Mouse (Mus musculus): ENCODE measurements at regions not wholly inside any gene's neighbourhood (a gene's known extent, or its start where the extent isn't known, plus 50 kb on each side); places are given as distances from the start of the nearest gene placed in this dataset.

DNA sequence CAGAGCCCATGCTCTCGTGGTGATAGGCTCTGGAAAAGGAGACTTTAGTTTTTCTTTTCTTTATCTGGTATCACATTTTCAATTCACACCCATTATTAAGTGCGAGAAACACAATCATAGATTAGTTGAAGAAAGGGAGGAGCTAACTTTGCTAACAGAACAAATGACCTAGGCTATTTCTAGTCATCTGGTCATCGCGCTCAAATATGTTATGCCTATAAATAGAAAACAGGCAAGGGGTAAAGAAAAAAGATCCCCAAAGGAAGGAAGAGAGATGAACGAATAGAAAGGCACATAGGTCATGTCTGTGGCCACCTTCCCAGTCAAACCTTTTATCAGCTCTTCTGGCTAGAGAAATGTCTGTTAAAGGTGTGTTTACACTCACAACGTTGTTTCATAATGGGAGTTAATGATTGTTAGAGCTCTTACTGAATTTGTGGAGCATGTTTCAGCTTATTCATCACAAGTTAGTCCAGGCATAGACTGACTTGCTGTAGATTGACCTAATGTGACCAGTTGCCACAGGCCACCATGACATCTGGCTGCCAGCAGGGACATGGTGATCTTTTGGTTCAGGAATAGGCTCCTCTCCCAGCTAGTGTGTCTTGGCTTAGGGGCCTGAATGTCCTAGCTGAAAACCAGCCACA, 148.1 kb upstream of the Pik3r1 start:
- Histone ChIP-seq H3K9ac (no peak overlapping the region), H3K27ac (peak overlapping the region; percentile 21; the same call in 1 of the 2 replicates)
- no peak for ATAC-seq (ENCODE audit: borderline replicate concordance, extremely low read depth, low FRiP score, low TSS enrichment)

DNA sequence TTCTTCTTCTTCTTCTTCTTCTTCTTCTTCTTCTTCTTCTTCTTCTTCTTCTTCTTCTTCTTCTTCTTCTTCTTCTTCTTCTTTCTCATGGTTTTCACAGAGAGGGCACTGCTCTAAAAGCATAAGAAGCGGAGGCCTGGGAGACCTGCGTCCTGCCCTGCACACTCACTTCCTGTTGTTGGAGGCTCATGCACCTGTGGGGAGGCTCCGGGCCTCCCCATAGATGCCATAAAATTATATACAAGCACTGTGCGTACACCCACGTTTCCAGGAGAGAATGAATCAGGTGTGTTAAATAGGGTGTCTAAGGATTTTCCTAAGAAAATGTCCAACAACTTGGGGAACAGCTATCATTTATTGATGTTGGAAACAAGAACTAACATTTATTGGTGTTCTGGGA, 148.9 kb upstream of the Pik3r1 start:
- Histone ChIP-seq H3K4me2 (no peak overlapping the region), H3K4me3 (no peak overlapping the region), H3K9me3 (no peaks in the 10 kb centered on the region), H3K36me3 (no peaks in the 10 kb centered on the region), H3K27ac (no peak overlapping the region), H3K9ac (no peak overlapping the region), H3K4me1 (peaks cover 31% of the 10 kb centered on the region), H3K27me3 (no peaks in the 10 kb centered on the region)
- 91% methylated on average over 5 of the region's 5 CpGs for WGBS
- no peak for ATAC-seq (ENCODE audit: borderline replicate concordance, extremely low read depth, low FRiP score, low TSS enrichment)

More for the DNA sequence above, 148.1 kb upstream of the Pik3r1 start:
- H3K4me2 ChIP-seq = no peak overlapping the region
- no peaks in the 10 kb centered on the region for H3K27me3 ChIP-seq
- no peaks in the 10 kb centered on the region for H3K36me3 ChIP-seq
- H3K4me3 ChIP-seq = no peak overlapping the region
- peaks cover 31% of the 10 kb centered on the region for H3K4me1 ChIP-seq
- no peaks in the 10 kb centered on the region for H3K9me3 ChIP-seq
- WGBS = 37% methylated on average over 6 of the region's 6 CpGs

- Histone ChIP-seq H3K27ac (no peak overlapping the region), H3K27me3 (no peaks in the 10 kb centered on the region), H3K36me3 (no peaks in the 10 kb centered on the region), H3K4me2 (no peak overlapping the region), H3K9me3 (no peaks in the 10 kb centered on the region), H3K4me1 (peaks cover 31% of the 10 kb centered on the region), H3K4me3 (no peak overlapping the region), H3K9ac (no peak overlapping the region)
- no peak for ATAC-seq (ENCODE audit: borderline replicate concordance, extremely low read depth, low FRiP score, low TSS enrichment)
- 81% methylated on average over 3 of the region's 3 CpGs for WGBS
Observed at GRCm38 (mm10) chr13:101918185-101918584, 150.2 kb upstream of the Pik3r1 start.

GRCm38 (mm10) chr13:101919266-101919665, 151.2 kb upstream of the Pik3r1 start:
- Histone ChIP-seq H3K27ac (peak overlapping the region; percentile 20), H3K4me3 (no peak overlapping the region), H3K9ac (no peak overlapping the region), H3K36me3 (no peaks in the 10 kb centered on the region), H3K27me3 (no peaks in the 10 kb centered on the region), H3K9me3 (no peaks in the 10 kb centered on the region), H3K4me2 (no peak overlapping the region), H3K4me1 (peaks cover 27% of the 10 kb centered on the region)
- ATAC-seq (ENCODE audit: borderline replicate concordance, extremely low read depth, low FRiP score, low TSS enrichment) = no peak
- WGBS = 35% methylated on average over 5 of the region's 5 CpGs

DNA sequence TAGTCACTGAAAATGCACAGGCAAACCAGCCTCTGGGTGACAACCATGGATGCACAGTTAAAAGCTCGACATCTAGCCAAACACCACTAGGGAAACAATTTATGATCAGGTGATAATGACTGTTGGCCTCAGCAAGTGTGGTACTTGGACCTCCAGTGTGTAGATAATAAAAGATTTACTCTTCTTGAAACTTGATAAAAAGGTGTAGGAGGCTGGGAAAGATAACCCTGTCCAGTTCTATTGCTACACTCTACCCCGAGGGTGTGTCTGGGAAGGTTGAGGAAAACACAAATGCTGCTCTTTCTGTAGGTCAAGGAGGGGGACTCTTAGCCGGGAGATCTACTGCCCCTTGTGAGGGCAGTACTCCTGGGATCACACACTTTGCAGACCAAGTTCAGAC, 152.4 kb upstream of the Pik3r1 start:
- no peaks in the 10 kb centered on the region for H3K9me3 ChIP-seq
- H3K9ac ChIP-seq = no peak overlapping the region
- H3K27me3 ChIP-seq = no peaks in the 10 kb centered on the region
- 60% methylated on average over 3 of the region's 3 CpGs for WGBS
- no peak for ATAC-seq (ENCODE audit: borderline replicate concordance, extremely low read depth, low FRiP score, low TSS enrichment)
- H3K4me2 ChIP-seq = no peak overlapping the region
- H3K36me3 ChIP-seq = no peaks in the 10 kb centered on the region
- H3K4me3 ChIP-seq = no peak overlapping the region
- peaks cover 16% of the 10 kb centered on the region for H3K4me1 ChIP-seq
- no peak overlapping the region for H3K27ac ChIP-seq

- WGBS = 100% methylated on average over 2 of the region's 2 CpGs
- Histone ChIP-seq H3K4me2 (no peak overlapping the region), H3K9me3 (no peaks in the 10 kb centered on the region), H3K9ac (no peak overlapping the region), H3K4me3 (no peak overlapping the region), H3K27ac (no peak overlapping the region), H3K4me1 (no peaks in the 10 kb centered on the region), H3K27me3 (no peaks in the 10 kb centered on the region), H3K36me3 (no peaks in the 10 kb centered on the region)
- no peak for ATAC-seq (ENCODE audit: borderline replicate concordance, extremely low read depth, low FRiP score, low TSS enrichment)
Observed at GRCm38 (mm10) chr13:101924637-101925036, 156.6 kb upstream of the Pik3r1 start.

GRCm38 (mm10) chr13:101931264-101931663, 163.2 kb upstream of the Pik3r1 start:
- no peak overlapping the region for H3K4me3 ChIP-seq
- H3K4me1 ChIP-seq = no peaks in the 10 kb centered on the region
- no peak for ATAC-seq (ENCODE audit: borderline replicate concordance, extremely low read depth, low FRiP score, low TSS enrichment)
- H3K27ac ChIP-seq = no peak overlapping the region
- no peak overlapping the region for H3K9ac ChIP-seq
- H3K4me2 ChIP-seq = no peak overlapping the region
- WGBS = 94% methylated on average over 4 of the region's 4 CpGs
- H3K9me3 ChIP-seq = no peaks in the 10 kb centered on the region
- no peaks in the 10 kb centered on the region for H3K36me3 ChIP-seq
- no peaks in the 10 kb centered on the region for H3K27me3 ChIP-seq

- no peaks in the 10 kb centered on the region for H3K27me3 ChIP-seq
- no peak overlapping the region for H3K27ac ChIP-seq
- H3K4me2 ChIP-seq = no peak overlapping the region
- H3K4me3 ChIP-seq = no peak overlapping the region
- no peaks in the 10 kb centered on the region for H3K9me3 ChIP-seq
- H3K36me3 ChIP-seq = no peaks in the 10 kb centered on the region
- no peaks in the 10 kb centered on the region for H3K4me1 ChIP-seq
- WGBS = 88% methylated on average over 1 of the region's 1 CpGs
- ATAC-seq (ENCODE audit: borderline replicate concordance, extremely low read depth, low FRiP score, low TSS enrichment) = no peak
- H3K9ac ChIP-seq = no peak overlapping the region
Observed at GRCm38 (mm10) chr13:101931882-101932281, 163.9 kb upstream of the Pik3r1 start.

- 42% methylated on average over 4 of the region's 4 CpGs for WGBS
- H3K36me3 ChIP-seq = no peaks in the 10 kb centered on the region
Observed at GRCm38 (mm10) chr13:101935843-101936242, 167.8 kb upstream of the Pik3r1 start.

DNA sequence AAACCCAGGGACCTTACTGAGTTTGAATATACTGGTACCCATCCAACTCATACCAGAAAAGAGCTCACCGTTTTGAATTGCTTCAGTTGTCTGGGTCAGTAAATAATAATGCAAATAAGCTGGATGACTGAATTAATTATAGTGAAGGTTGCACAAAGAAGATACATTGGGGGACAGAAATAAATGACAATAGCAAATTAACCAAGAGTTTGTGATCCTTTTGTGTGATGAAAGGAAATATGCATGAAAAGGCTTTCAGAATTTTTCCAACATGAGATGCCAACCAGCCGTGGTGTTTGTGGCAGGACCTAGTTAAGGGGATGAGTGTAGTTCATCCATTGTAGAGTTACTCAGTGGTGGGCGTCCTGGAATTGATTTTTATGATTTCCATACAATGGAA, 186.5 kb upstream of the Pik3r1 start:
- 79% methylated on average over 3 of the region's 3 CpGs for WGBS
- Histone ChIP-seq H3K9me3 (no peaks in the 10 kb centered on the region), H3K4me1 (peaks cover 16% of the 10 kb centered on the region), H3K36me3 (no peaks in the 10 kb centered on the region), H3K27ac (no peak overlapping the region), H3K9ac (no peak overlapping the region), H3K4me2 (no peak overlapping the region), H3K4me3 (no peak overlapping the region), H3K27me3 (no peaks in the 10 kb centered on the region)
- no peak for ATAC-seq (ENCODE audit: borderline replicate concordance, extremely low read depth, low FRiP score, low TSS enrichment)

More at GRCm38 (mm10) chr13:101935843-101936242, 167.8 kb upstream of the Pik3r1 start:
- Histone ChIP-seq H3K27me3 (no peaks in the 10 kb centered on the region), H3K9ac (no peak overlapping the region), H3K4me1 (no peaks in the 10 kb centered on the region), H3K9me3 (no peaks in the 10 kb centered on the region), H3K4me3 (no peak overlapping the region), H3K27ac (no peak overlapping the region), H3K4me2 (no peak overlapping the region)
- ATAC-seq (ENCODE audit: borderline replicate concordance, extremely low read depth, low FRiP score, low TSS enrichment) = no peak

- ATAC-seq (ENCODE audit: borderline replicate concordance, extremely low read depth, low FRiP score, low TSS enrichment) = peak; percentile 60; the same call in 1 of the 2 replicates
- no peaks in the 10 kb centered on the region for H3K36me3 ChIP-seq
- no peaks in the 10 kb centered on the region for H3K9me3 ChIP-seq
- H3K4me2 ChIP-seq = no peak overlapping the region
- no peaks in the 10 kb centered on the region for H3K27me3 ChIP-seq
- peaks cover 16% of the 10 kb centered on the region for H3K4me1 ChIP-seq
- peak overlapping the region; percentile 32; the same call in 1 of the 2 replicates for H3K27ac ChIP-seq
- no peak overlapping the region for H3K9ac ChIP-seq
- H3K4me3 ChIP-seq = no peak overlapping the region
- WGBS = 49% methylated on average over 7 of the region's 7 CpGs
Observed at GRCm38 (mm10) chr13:101955806-101956418, 187.9 kb upstream of the Pik3r1 start.

DNA sequence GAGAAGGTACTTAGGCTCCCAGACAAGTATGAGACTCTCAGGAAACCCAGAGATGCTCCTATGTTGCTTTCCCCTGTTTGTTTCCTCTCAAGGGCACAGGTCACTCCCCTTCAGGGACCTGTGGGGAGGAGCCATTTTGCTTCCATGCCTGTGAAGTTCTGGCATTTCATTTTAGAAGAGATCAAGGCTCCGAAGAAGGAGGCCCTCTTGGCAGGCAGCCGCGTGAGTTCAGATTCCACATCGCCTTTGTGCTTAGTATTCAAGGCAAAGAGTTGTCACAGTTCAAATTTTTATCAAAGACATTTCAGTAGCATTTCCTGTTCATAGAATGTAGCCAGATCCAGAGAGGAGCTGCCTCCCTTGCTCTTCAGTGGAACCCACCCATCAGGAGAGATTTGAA, 189.8 kb upstream of the Pik3r1 start:
- H3K27me3 ChIP-seq = no peaks in the 10 kb centered on the region
- H3K4me1 ChIP-seq = peaks cover 16% of the 10 kb centered on the region
- ATAC-seq (ENCODE audit: borderline replicate concordance, extremely low read depth, low FRiP score, low TSS enrichment) = peak; percentile 52; the same call in 1 of the 2 replicates
- no peaks in the 10 kb centered on the region for H3K9me3 ChIP-seq
- whole genome bisulfite sequencing = 37% methylated on average over 4 of the region's 4 CpGs
- no peaks in the 10 kb centered on the region for H3K36me3 ChIP-seq
- no peak overlapping the region for H3K4me2 ChIP-seq
- peak overlapping the region; percentile 52 for H3K27ac ChIP-seq
- no peak overlapping the region for H3K4me3 ChIP-seq
- H3K9ac ChIP-seq = no peak overlapping the region

Measured in lung, embryonic 15.5 days (tissue).